Mouse (Mus musculus): Measurements from ENCODE around the gene Mettl7a1. TPM values are rescaled to one million over a fixed set of nuclear protein-coding genes. Genes with fewer than 3 reads are reported as not detected.
"Not testable (repeated sequence)": the region's sequence is repeated elsewhere in the genome, so short reads cannot be mapped to it uniquely, and the experiment has no call there.

The Mettl7a1 gene
- 3.4 and 3.8 TPM in 2 replicates for polyA plus RNA-seq (2015; fragmentation: Nextera tagmentation; extraction: Ambion mirVana)

DNA sequence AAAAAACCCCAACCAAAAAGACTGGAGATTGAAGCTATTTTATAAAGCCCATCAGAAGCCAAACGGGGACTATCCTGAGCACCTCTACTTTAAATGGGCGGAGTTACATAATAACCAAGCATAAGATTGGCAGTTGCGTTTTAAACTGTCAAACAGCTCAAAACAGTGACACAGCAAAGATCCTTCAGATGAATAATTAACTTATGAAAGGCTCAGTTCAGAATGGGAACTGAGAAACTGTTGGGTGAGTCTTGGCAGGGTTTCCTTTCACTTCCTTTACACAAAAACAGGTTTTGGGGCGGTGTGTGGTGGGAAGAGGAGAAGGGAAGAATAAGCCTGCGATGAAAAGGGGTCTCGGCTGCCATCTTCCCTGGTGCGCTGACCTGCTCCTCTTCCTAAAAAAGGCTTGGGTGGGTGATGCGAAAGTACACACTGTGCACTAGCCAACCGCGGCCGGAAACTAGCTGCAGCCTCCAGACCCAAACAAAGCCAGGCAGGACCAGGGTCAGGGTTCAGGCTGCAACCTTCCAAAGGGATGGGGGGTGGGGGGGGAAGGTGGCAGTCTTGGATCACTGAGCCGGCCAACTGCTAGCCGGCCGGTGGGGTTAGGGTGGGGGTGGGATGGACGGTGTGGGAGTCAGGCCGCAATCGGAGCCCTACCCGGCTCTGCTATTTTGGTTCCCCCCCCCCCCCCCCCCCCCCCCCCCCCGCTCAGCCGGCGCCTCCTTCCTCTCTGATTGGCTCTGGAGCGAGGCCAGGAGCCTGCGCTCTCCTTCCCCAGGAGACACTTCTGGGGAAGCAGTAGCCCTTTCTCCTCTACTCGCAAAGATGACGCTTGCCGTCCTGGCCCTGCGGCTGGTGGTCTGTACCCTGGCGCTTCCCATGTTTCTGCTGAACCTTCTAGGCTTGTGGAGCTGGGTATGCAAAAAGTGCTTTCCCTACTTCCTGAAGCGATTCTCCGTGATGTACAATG lies at the start of gene Mettl7a1:
Mettl7a1 (plus strand) TSS at position 122 of the 973 bp plus-strand sequence.
- peak within 1 kb of the TSS; percentile 87 for H3K27ac ChIP-seq (replicated peaks)
- H3K4me3 ChIP-seq, result peak within 1 kb of the TSS; percentile 46
- peak within 1 kb of the TSS; percentile 48 for H3K9ac ChIP-seq
- peaks cover 14% of the 10 kb centered on the region for H3K4me1 ChIP-seq (replicated peaks)
- H3K9me3 ChIP-seq, result no peaks in the 10 kb centered on the region
- peak; percentile 65 for ATAC-seq (ENCODE audit: low FRiP score, low read depth)
- 2% methylated on average over 22 of the region's 30 CpGs for WGBS
- H3K4me2 ChIP-seq, result peak within 1 kb of the TSS; percentile 71
- H3K36me3 ChIP-seq, result no peaks in the 10 kb centered on the region
- H3K27me3 ChIP-seq, result no peaks in the 10 kb centered on the region

- Histone ChIP-seq H3K4me3 (no peak overlapping the region), H3K4me2 (no peak overlapping the region), H3K9ac (no peak overlapping the region), H3K27me3 (no peaks in the 10 kb centered on the region), H3K9me3 (no peaks in the 10 kb centered on the region), H3K27ac (replicated peaks) (no peak overlapping the region), H3K4me1 (replicated peaks) (no peaks in the 10 kb centered on the region), H3K36me3 (peaks cover 70% of the 10 kb centered on the region)
- 91% methylated on average over 6 of the region's 6 CpGs for WGBS
- no peak for ATAC-seq (ENCODE audit: low FRiP score, low read depth)
Observed at GRCm38 (mm10) chr15:100256386-100256785, 47.6 kb upstream of the Mettl7a1 start.

DNA sequence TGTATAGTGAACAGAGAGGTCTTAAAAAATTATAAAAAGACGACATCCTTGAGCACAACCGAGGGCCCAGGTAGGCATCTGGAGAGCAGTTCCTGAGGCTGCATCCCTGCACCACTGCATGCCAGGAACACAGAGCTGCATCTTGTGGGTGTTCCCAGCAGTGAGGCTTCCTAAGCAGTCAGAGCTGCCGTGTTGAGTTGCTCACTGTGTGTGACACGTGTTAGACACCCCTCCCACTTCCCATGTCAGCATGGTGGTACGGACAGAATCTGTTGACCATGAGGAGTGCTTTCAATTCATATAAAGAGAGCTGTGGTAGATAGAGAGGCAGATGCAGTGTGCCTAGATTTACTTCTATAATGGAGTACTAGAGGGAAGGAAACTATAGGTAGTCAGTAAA lies 46.6 kb upstream of the Mettl7a1 start:
- H3K27me3 ChIP-seq, result no peaks in the 10 kb centered on the region
- no peaks in the 10 kb centered on the region for H3K9me3 ChIP-seq
- ATAC-seq (ENCODE audit: low FRiP score, low read depth), result no peak
- H3K4me2 ChIP-seq, result no peak overlapping the region
- WGBS, result 91% methylated on average over 5 of the region's 5 CpGs
- H3K4me1 ChIP-seq (replicated peaks), result no peaks in the 10 kb centered on the region
- peaks cover 65% of the 10 kb centered on the region for H3K36me3 ChIP-seq
- H3K27ac ChIP-seq (replicated peaks), result no peak overlapping the region
- H3K4me3 ChIP-seq, result no peak overlapping the region
- H3K9ac ChIP-seq, result no peak overlapping the region

DNA sequence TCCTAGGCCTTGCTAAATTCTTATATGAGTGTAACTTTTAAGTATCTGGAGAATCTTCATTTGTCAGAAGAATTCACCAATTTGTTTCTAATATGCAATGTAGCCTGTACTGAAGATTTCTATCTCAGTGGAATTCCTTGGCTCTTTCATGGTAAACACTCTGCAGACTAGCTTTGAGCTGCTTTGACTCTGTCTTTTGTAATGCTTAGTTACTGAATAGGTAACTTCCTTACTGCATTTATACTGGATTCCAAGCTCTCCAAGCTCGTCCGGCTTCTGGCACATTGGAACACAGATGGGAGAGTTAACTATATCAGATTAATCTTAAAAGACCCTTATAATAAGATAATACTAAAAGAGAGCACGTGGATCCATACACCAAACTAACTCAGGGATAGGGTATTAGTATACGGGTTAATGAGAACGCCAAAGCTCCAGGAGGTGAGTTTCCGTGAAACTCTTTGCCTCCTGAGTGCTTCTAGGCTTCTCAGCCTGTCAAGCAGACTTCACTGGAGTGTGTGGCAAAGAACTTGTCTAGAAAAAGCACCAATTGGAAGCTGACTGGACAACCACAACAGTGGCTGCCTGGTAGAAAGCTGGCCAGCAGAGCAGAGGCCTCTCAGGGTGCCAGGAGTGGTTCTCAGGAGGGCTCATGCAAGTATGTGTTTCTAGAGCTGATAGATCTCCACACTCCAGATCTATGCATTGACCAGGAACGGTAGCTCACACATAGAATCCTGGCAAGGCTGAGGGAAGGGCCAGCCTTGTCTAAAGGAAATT lies 45.1 kb upstream of the Mettl7a1 start:
- Histone ChIP-seq H3K9ac (no peak overlapping the region), H3K4me3 (no peak overlapping the region), H3K27ac (replicated peaks) (no peak overlapping the region), H3K4me1 (replicated peaks) (no peaks in the 10 kb centered on the region), H3K27me3 (no peaks in the 10 kb centered on the region), H3K36me3 (peaks cover 53% of the 10 kb centered on the region), H3K9me3 (no peaks in the 10 kb centered on the region), H3K4me2 (no peak overlapping the region)
- WGBS, result 97% methylated on average over 7 of the region's 7 CpGs
- no peak for ATAC-seq (ENCODE audit: low FRiP score, low read depth)

- ATAC-seq (ENCODE audit: low FRiP score, low read depth); H3K27me3 ChIP-seq; H3K4me3 ChIP-seq; H3K9me3 ChIP-seq; H3K4me1 ChIP-seq (replicated peaks); H3K27ac ChIP-seq (replicated peaks); H3K4me2 ChIP-seq; H3K9ac ChIP-seq: not testable (repeated sequence)
- WGBS, result 83% methylated on average over 6 of the region's 7 CpGs
- peaks cover 38% of the 10 kb centered on the region for H3K36me3 ChIP-seq
Observed at GRCm38 (mm10) chr15:100260351-100260750, 43.6 kb upstream of the Mettl7a1 start.

GRCm38 (mm10) chr15:100263246-100263905 lies 40.6 kb upstream of the Mettl7a1 start:
- H3K4me2 ChIP-seq, result no peak overlapping the region
- no peaks in the 10 kb centered on the region for H3K27me3 ChIP-seq
- no peak overlapping the region for H3K4me3 ChIP-seq
- H3K9me3 ChIP-seq, result no peaks in the 10 kb centered on the region
- WGBS, result 20% methylated on average over 4 of the region's 4 CpGs
- no peak for ATAC-seq (ENCODE audit: low FRiP score, low read depth)
- H3K4me1 ChIP-seq (replicated peaks), result no peaks in the 10 kb centered on the region
- peaks cover 14% of the 10 kb centered on the region for H3K36me3 ChIP-seq
- H3K27ac ChIP-seq (replicated peaks), result no peak overlapping the region
- H3K9ac ChIP-seq, result no peak overlapping the region

- no peaks in the 10 kb centered on the region for H3K27me3 ChIP-seq
- H3K36me3 ChIP-seq, result peaks cover 3% of the 10 kb centered on the region; the same call in 1 of the 2 replicates
- no peak overlapping the region for H3K27ac ChIP-seq (replicated peaks)
- H3K4me1 ChIP-seq (replicated peaks), result no peaks in the 10 kb centered on the region
- H3K9me3 ChIP-seq, result no peaks in the 10 kb centered on the region
- ATAC-seq (ENCODE audit: low FRiP score, low read depth), result no peak
- H3K9ac ChIP-seq, result no peak overlapping the region
- 82% methylated on average over 4 of the region's 5 CpGs for WGBS
- no peak overlapping the region for H3K4me3 ChIP-seq
- H3K4me2 ChIP-seq, result no peak overlapping the region
Observed at GRCm38 (mm10) chr15:100265586-100266325, 38.2 kb upstream of the Mettl7a1 start.

DNA sequence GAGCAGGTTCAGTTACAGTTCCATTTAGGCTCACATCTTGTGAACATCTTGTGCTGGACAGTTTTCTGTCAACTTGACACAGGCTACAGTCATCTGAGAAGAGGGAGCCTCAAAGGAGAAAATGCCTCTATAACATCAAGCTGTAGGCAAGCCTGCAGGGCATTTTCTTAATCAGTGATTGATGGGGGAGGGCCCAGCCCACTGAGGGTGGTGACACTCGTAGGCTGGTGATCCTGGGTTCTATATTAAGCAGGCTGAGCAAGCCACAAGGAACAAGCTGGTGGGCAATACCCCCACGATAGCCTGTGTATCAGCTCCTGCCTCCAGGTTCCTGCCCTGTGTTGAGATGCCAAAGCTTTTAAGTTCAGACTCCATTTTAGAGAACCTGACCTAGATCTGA lies 35.0 kb upstream of the Mettl7a1 start:
- ATAC-seq (ENCODE audit: low FRiP score, low read depth), result no peak
- H3K36me3 ChIP-seq, result no peaks in the 10 kb centered on the region
- WGBS, result 70% methylated on average over 2 of the region's 2 CpGs
- H3K4me2 ChIP-seq, result no peak overlapping the region
- H3K4me1 ChIP-seq (replicated peaks), result no peaks in the 10 kb centered on the region
- H3K9ac ChIP-seq, result no peak overlapping the region
- no peak overlapping the region for H3K4me3 ChIP-seq
- no peaks in the 10 kb centered on the region for H3K9me3 ChIP-seq
- H3K27me3 ChIP-seq, result peaks cover 3% of the 10 kb centered on the region; the same call in 1 of the 2 replicates
- no peak overlapping the region for H3K27ac ChIP-seq (replicated peaks)

GRCm38 (mm10) chr15:100269776-100270175 lies 34.2 kb upstream of the Mettl7a1 start:
- Histone ChIP-seq H3K27me3 (peaks cover 3% of the 10 kb centered on the region; the same call in 1 of the 2 replicates), H3K36me3 (no peaks in the 10 kb centered on the region), H3K27ac (replicated peaks) (no peak overlapping the region), H3K9ac (no peak overlapping the region), H3K9me3 (no peaks in the 10 kb centered on the region), H3K4me3 (no peak overlapping the region), H3K4me2 (no peak overlapping the region), H3K4me1 (replicated peaks) (no peaks in the 10 kb centered on the region)
- no peak for ATAC-seq (ENCODE audit: low FRiP score, low read depth)
- 23% methylated on average over 9 of the region's 9 CpGs for WGBS

DNA sequence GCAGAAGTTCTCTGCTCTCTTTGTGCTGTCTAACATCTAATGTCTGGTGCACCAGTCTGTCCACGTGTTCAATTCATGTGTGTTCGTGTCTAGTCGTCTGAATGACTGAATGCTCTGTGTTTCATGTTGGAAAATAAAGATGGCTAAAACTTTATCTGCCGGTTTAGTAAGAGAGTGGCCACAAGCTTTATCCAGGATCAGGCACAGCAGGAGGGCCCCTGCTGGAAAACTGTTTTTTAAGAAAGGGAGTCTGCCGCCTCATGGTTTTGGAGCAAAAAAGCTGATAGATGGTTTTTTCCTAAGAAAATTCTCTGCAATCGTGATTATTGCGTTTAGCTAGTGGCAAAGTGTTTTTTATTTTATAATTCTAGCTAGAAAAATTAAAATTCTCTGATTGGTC lies 33.3 kb upstream of the Mettl7a1 start:
- ATAC-seq (ENCODE audit: low FRiP score, low read depth); H3K4me1 ChIP-seq (replicated peaks); H3K4me3 ChIP-seq; H3K27me3 ChIP-seq; H3K27ac ChIP-seq (replicated peaks); H3K9me3 ChIP-seq; H3K4me2 ChIP-seq; H3K36me3 ChIP-seq; H3K9ac ChIP-seq: not testable (repeated sequence)
- WGBS, result 27% methylated on average over 7 of the region's 7 CpGs

GRCm38 (mm10) chr15:100271411-100271810 lies 32.5 kb upstream of the Mettl7a1 start:
- H3K4me1 ChIP-seq (replicated peaks), result no peaks in the 10 kb centered on the region
- no peak overlapping the region for H3K9ac ChIP-seq
- no peak overlapping the region for H3K4me3 ChIP-seq
- H3K4me2 ChIP-seq, result no peak overlapping the region
- H3K27me3 ChIP-seq, result peaks cover 3% of the 10 kb centered on the region; the same call in 1 of the 2 replicates
- no peaks in the 10 kb centered on the region for H3K36me3 ChIP-seq
- no peaks in the 10 kb centered on the region for H3K9me3 ChIP-seq
- ATAC-seq (ENCODE audit: low FRiP score, low read depth), result no peak
- WGBS, result 65% methylated on average over 14 of the region's 14 CpGs
- no peak overlapping the region for H3K27ac ChIP-seq (replicated peaks)

Data from hindbrain, embryonic 15.5 days (tissue).